Mouse (Mus musculus): ENCODE results near the gene Atg4d. TPM values are rescaled to one million over a fixed set of nuclear protein-coding genes. Genes with fewer than 3 reads are reported as not detected.

The Atg4d gene
- polyA plus RNA-seq, 1 experiment = 33.7 TPM

GRCm38 (mm10) chr9:21314367-21315140 lies 49.5 kb downstream of the Atg4d start:
- TF ChIP-seq FOSL1 (IDR thresholded peaks at IDR 0.05; ENCODE audit: insufficient read depth, low read length, poor library complexity, severe bottlenecking) (no peak), CEBPB (IDR thresholded peaks at IDR 0.05; ENCODE audit: low read depth) (no peak), CTCF (IDR thresholded peaks at IDR 0.05; ENCODE audit: control insufficient read depth, insufficient read depth, insufficient read length) (no peak), MYOD1 (IDR thresholded peaks at IDR 0.05; ENCODE audit: control insufficient read depth, insufficient read length, low read depth) (no peak), USF1 (IDR thresholded peaks at IDR 0.05; ENCODE audit: low read depth) (no peak), MYOG (IDR thresholded peaks at IDR 0.05; ENCODE audit: control insufficient read depth, extremely low read depth, insufficient read length) (no peak), MAX (IDR thresholded peaks at IDR 0.05) (no peak)
- Histone ChIP-seq H3K4me3 (ENCODE audit: insufficient read depth, poor library complexity, severe bottlenecking) (no peak overlapping the region), H3K79me2 (ENCODE audit: control insufficient read depth, insufficient read depth) (no peaks in the 10 kb centered on the region), H3K36me3 (ENCODE audit: control insufficient read depth, insufficient read depth) (no peaks in the 10 kb centered on the region), H3K79me3 (ENCODE audit: low read depth) (no peaks in the 10 kb centered on the region), H3ac (ENCODE audit: control insufficient read depth, insufficient read length, low read depth) (no peak overlapping the region), H3K27me3 (ENCODE audit: control insufficient read depth, insufficient read depth, insufficient read length) (no peaks in the 10 kb centered on the region)

- Histone ChIP-seq H3K79me2 (ENCODE audit: control insufficient read depth, insufficient read depth) (no peaks in the 10 kb centered on the region), H3ac (ENCODE audit: control insufficient read depth, insufficient read length, low read depth) (no peak overlapping the region), H3K27me3 (ENCODE audit: control insufficient read depth, insufficient read depth, insufficient read length) (no peaks in the 10 kb centered on the region), H3K79me3 (ENCODE audit: low read depth) (no peaks in the 10 kb centered on the region), H3K36me3 (ENCODE audit: control insufficient read depth, insufficient read depth) (no peaks in the 10 kb centered on the region), H3K4me3 (ENCODE audit: insufficient read depth, poor library complexity, severe bottlenecking) (no peak overlapping the region)
- no peak for TF ChIP-seq MYOD1 (IDR thresholded peaks at IDR 0.05; ENCODE audit: control insufficient read depth, insufficient read length, low read depth)
- no peak for TF ChIP-seq USF1 (IDR thresholded peaks at IDR 0.05; ENCODE audit: low read depth)
- no peak for TF ChIP-seq MYOG (IDR thresholded peaks at IDR 0.05; ENCODE audit: control insufficient read depth, extremely low read depth, insufficient read length)
- no peak for TF ChIP-seq FOSL1 (IDR thresholded peaks at IDR 0.05; ENCODE audit: insufficient read depth, low read length, poor library complexity, severe bottlenecking)
- TF ChIP-seq MAX (IDR thresholded peaks at IDR 0.05) = no peak
- no peak for TF ChIP-seq CTCF (IDR thresholded peaks at IDR 0.05; ENCODE audit: control insufficient read depth, insufficient read depth, insufficient read length)
These were observed 50.3 kb downstream of the Atg4d start for GRCm38 (mm10) chr9:21315421-21315820.

GRCm38 (mm10) chr9:21316696-21317095 lies 51.6 kb downstream of the Atg4d start:
- no peak for TF ChIP-seq CTCF (IDR thresholded peaks at IDR 0.05; ENCODE audit: control insufficient read depth, insufficient read depth, insufficient read length)
- TF ChIP-seq MYOD1 (IDR thresholded peaks at IDR 0.05; ENCODE audit: control insufficient read depth, insufficient read length, low read depth) = no peak
- no peak for TF ChIP-seq MYOG (IDR thresholded peaks at IDR 0.05; ENCODE audit: control insufficient read depth, extremely low read depth, insufficient read length)
- TF ChIP-seq USF1 (IDR thresholded peaks at IDR 0.05; ENCODE audit: low read depth) = no peak
- TF ChIP-seq MAX (IDR thresholded peaks at IDR 0.05) = no peak
- TF ChIP-seq FOSL1 (IDR thresholded peaks at IDR 0.05; ENCODE audit: insufficient read depth, low read length, poor library complexity, severe bottlenecking) = no peak
- no peak for TF ChIP-seq CEBPB (IDR thresholded peaks at IDR 0.05; ENCODE audit: low read depth)
- Histone ChIP-seq H3ac (ENCODE audit: control insufficient read depth, insufficient read length, low read depth) (no peak overlapping the region), H3K79me3 (ENCODE audit: low read depth) (peaks cover 10% of the 10 kb centered on the region), H3K4me3 (ENCODE audit: insufficient read depth, poor library complexity, severe bottlenecking) (no peak overlapping the region), H3K79me2 (ENCODE audit: control insufficient read depth, insufficient read depth) (peaks cover 10% of the 10 kb centered on the region), H3K36me3 (ENCODE audit: control insufficient read depth, insufficient read depth) (no peaks in the 10 kb centered on the region), H3K27me3 (ENCODE audit: control insufficient read depth, insufficient read depth, insufficient read length) (no peaks in the 10 kb centered on the region)

- Histone ChIP-seq H3K4me3 (ENCODE audit: insufficient read depth, poor library complexity, severe bottlenecking) (no peak overlapping the region), H3K27me3 (ENCODE audit: control insufficient read depth, insufficient read depth, insufficient read length) (no peaks in the 10 kb centered on the region), H3K79me2 (ENCODE audit: control insufficient read depth, insufficient read depth) (peaks cover 31% of the 10 kb centered on the region), H3K36me3 (ENCODE audit: control insufficient read depth, insufficient read depth) (no peaks in the 10 kb centered on the region), H3ac (ENCODE audit: control insufficient read depth, insufficient read length, low read depth) (no peak overlapping the region), H3K79me3 (ENCODE audit: low read depth) (peaks cover 29% of the 10 kb centered on the region)
- TF ChIP-seq FOSL1 (IDR thresholded peaks at IDR 0.05; ENCODE audit: insufficient read depth, low read length, poor library complexity, severe bottlenecking) (no peak), MYOG (IDR thresholded peaks at IDR 0.05; ENCODE audit: control insufficient read depth, extremely low read depth, insufficient read length) (no peak), MAX (IDR thresholded peaks at IDR 0.05) (no peak)
These were observed 53.7 kb downstream of the Atg4d start for GRCm38 (mm10) chr9:21318792-21319191.

GRCm38 (mm10) chr9:21319503-21319902 lies 54.4 kb downstream of the Atg4d start:
- Histone ChIP-seq H3K27me3 (ENCODE audit: control insufficient read depth, insufficient read depth, insufficient read length) (no peaks in the 10 kb centered on the region), H3K79me3 (ENCODE audit: low read depth) (peaks cover 33% of the 10 kb centered on the region), H3K36me3 (ENCODE audit: control insufficient read depth, insufficient read depth) (no peaks in the 10 kb centered on the region), H3K79me2 (ENCODE audit: control insufficient read depth, insufficient read depth) (peaks cover 38% of the 10 kb centered on the region), H3K4me3 (ENCODE audit: insufficient read depth, poor library complexity, severe bottlenecking) (no peak overlapping the region), H3ac (ENCODE audit: control insufficient read depth, insufficient read length, low read depth) (no peak overlapping the region)
- TF ChIP-seq MYOD1 (IDR thresholded peaks at IDR 0.05; ENCODE audit: control insufficient read depth, insufficient read length, low read depth) (no peak), CEBPB (IDR thresholded peaks at IDR 0.05; ENCODE audit: low read depth) (no peak), USF1 (IDR thresholded peaks at IDR 0.05; ENCODE audit: low read depth) (no peak), MAX (IDR thresholded peaks at IDR 0.05) (no peak), FOSL1 (IDR thresholded peaks at IDR 0.05; ENCODE audit: insufficient read depth, low read length, poor library complexity, severe bottlenecking) (no peak), MYOG (IDR thresholded peaks at IDR 0.05; ENCODE audit: control insufficient read depth, extremely low read depth, insufficient read length) (no peak), CTCF (IDR thresholded peaks at IDR 0.05; ENCODE audit: control insufficient read depth, insufficient read depth, insufficient read length) (no peak)

GRCm38 (mm10) chr9:21320280-21320618 lies 55.2 kb downstream of the Atg4d start:
- peak overlapping the region; percentile 55 for H3K4me3 ChIP-seq (ENCODE audit: insufficient read depth, poor library complexity, severe bottlenecking)
- TF ChIP-seq CEBPB (IDR thresholded peaks at IDR 0.05; ENCODE audit: low read depth) = no peak
- TF ChIP-seq MYOD1 (IDR thresholded peaks at IDR 0.05; ENCODE audit: control insufficient read depth, insufficient read length, low read depth) = no peak
- no peak for TF ChIP-seq MYOG (IDR thresholded peaks at IDR 0.05; ENCODE audit: control insufficient read depth, extremely low read depth, insufficient read length)
- no peak for TF ChIP-seq MAX (IDR thresholded peaks at IDR 0.05)
- TF ChIP-seq CTCF (IDR thresholded peaks at IDR 0.05; ENCODE audit: control insufficient read depth, insufficient read depth, insufficient read length) = no peak
- no peak for TF ChIP-seq USF1 (IDR thresholded peaks at IDR 0.05; ENCODE audit: low read depth)
- H3K79me3 ChIP-seq (ENCODE audit: low read depth) = peaks cover 40% of the 10 kb centered on the region

More at GRCm38 (mm10) chr9:21320280-21320618, 55.2 kb downstream of the Atg4d start:
- Histone ChIP-seq H3K27me3 (ENCODE audit: control insufficient read depth, insufficient read depth, insufficient read length) (no peaks in the 10 kb centered on the region), H3ac (ENCODE audit: control insufficient read depth, insufficient read length, low read depth) (no peak overlapping the region), H3K79me2 (ENCODE audit: control insufficient read depth, insufficient read depth) (peaks cover 45% of the 10 kb centered on the region), H3K36me3 (ENCODE audit: control insufficient read depth, insufficient read depth) (no peaks in the 10 kb centered on the region)

Data from C2C12 (cell line).